Comparison of ENCODE assay signal across 19 mouse cellular contexts in genomic region chr6:149386389-149386788, GRCm38 (mm10). TPM values are rescaled to one million over a fixed set of nuclear protein-coding genes. Genes with fewer than 3 reads are reported as not detected.
DNase-seq lines count a peak whose midpoint lies in the region; ATAC-seq and TF ChIP-seq lines count a peak whose summit lies in the region.
"Had no signal": no experiment of that assay in that cellular context is flagged by ENCODE, and none has a peak within 500 bp of the region (broad histone marks: within the 10 kb centered on the region; RNA-seq: fewer than 3 reads in every experiment).

No protein-coding gene starts in this region.

- no peaks in the 10 kb centered on the region for H3K27me3 ChIP-seq in kidney, postnatal 0 days (ENCODE audit: insufficient read depth, low read length)
- H3K27me3 ChIP-seq: forebrain, embryonic 13.5 days; heart, embryonic 12.5 days had no signal

- ATAC-seq in kidney, postnatal 0 days (replicated peaks; ENCODE audit: low FRiP score, low read depth): 0 out of 2 replicates have a peak, but pooled peaks have one; percentile 21
- ATAC-seq in CD4-positive, CD25-positive, alpha-beta regulatory T cell, adult 4 months: no peak
- ATAC-seq: forebrain, embryonic 13.5 days; forebrain, postnatal 0 days; hindbrain, embryonic 16.5 days had no signal

- TF ChIP-seq CTCF in kidney, postnatal 0 days (IDR thresholded peaks at IDR 0.05; ENCODE audit: low read depth): no peak

- 8% methylated on average over 3 of the region's 3 CpGs for WGBS in kidney, postnatal 0 days

- H3K27ac ChIP-seq in kidney, postnatal 0 days: no peak overlapping the region
- H3K27ac ChIP-seq: embryonic facial prominence, embryonic 10.5 days; forebrain, embryonic 13.5 days had no signal

- H3K4me1 ChIP-seq in kidney, postnatal 0 days (replicated peaks; ENCODE audit: insufficient read depth, low read length): no peaks in the 10 kb centered on the region
- H3K4me1 ChIP-seq: embryonic facial prominence, embryonic 10.5 days; forebrain, embryonic 13.5 days had no signal

- no peak overlapping the region for H3K9ac ChIP-seq in kidney, postnatal 0 days (ENCODE audit: low read depth, low read length)
- H3K9ac ChIP-seq: forebrain, embryonic 13.5 days; forebrain, postnatal 0 days; heart, embryonic 12.5 days had no signal

- peak; percentile 33 for DNase-seq in kidney, adult 18-20 months
- peak; percentile 60 for DNase-seq in kidney, adult 9 months
- DNase-seq in kidney, postnatal 0 days (ENCODE audit: low spot score): peak; percentile 38
- no peak for DNase-seq in urinary bladder, postnatal 4 days (ENCODE audit: low spot score in 2 of 2)
- no peak for DNase-seq in adrenal gland, postnatal 10 days
- DNase-seq in adrenal gland, postnatal 36 days: no peak
- DNase-seq: adrenal gland, adult 8-10 months; cerebellum, adult 18-20 months; cerebellum, adult 9-11 months; cerebellum, postnatal 36 days; forebrain, postnatal 0 days; gastrocnemius, postnatal 14 days; heart, postnatal 36 days had no signal

- H3K4me3 ChIP-seq in kidney, postnatal 0 days (replicated peaks; ENCODE audit: low read depth, low read length): no peak overlapping the region
- H3K4me3 ChIP-seq: embryonic facial prominence, embryonic 10.5 days; forebrain, embryonic 13.5 days; heart, embryonic 12.5 days had no signal

- H3K9me3 ChIP-seq in kidney, postnatal 0 days (replicated peaks; ENCODE audit: low read length): no peaks in the 10 kb centered on the region
- H3K9me3 ChIP-seq: embryonic facial prominence, embryonic 10.5 days; forebrain, embryonic 13.5 days; G1E; heart, embryonic 12.5 days had no signal

- no peaks in the 10 kb centered on the region for H3K36me3 ChIP-seq in kidney, postnatal 0 days (ENCODE audit: insufficient read depth, low read length)
- H3K36me3 ChIP-seq: embryonic facial prominence, embryonic 10.5 days; G1E; heart, embryonic 12.5 days had no signal

- no peak overlapping the region for H3K4me2 ChIP-seq in kidney, postnatal 0 days (ENCODE audit: low read length)
- H3K4me2 ChIP-seq: forebrain, embryonic 13.5 days; heart, embryonic 12.5 days had no signal

RNA-seq across cellular contexts. Expression of gene Bicd1, which starts 22.3 kb away (rescaled TPM):
- 6.8 and 9.2 TPM in 2 replicates for polyA plus RNA-seq in kidney, postnatal 0 days (2015; fragmentation: Nextera tagmentation; extraction: Ambion mirVana)
- 1 to 10 TPM; 5.4 to 5.5 TPM for total RNA-seq in adrenal gland, postnatal 10 days (2021)
- 1 to 10 TPM; 5.3 to 8.5 TPM for total RNA-seq in adrenal gland, postnatal 36 days (2021)
- 10 to 100 TPM; 20.1 to 21.6 TPM for polyA plus RNA-seq in CD4-positive, CD25-positive, alpha-beta regulatory T cell, adult 4 months (2017; shearing (Covaris generic))

Comparison
In these comparisons a context has a peak if more than half of its experiments do, and no peak if none do; other contexts are left out.
1. DNase-seq: peak in kidney, adult 18-20 months (single experiment), kidney, adult 9 months (single experiment) and kidney, postnatal 0 days (single experiment); none in urinary bladder, postnatal 4 days (0 of 2), adrenal gland, postnatal 10 days (single experiment) and adrenal gland, postnatal 36 days (0 of 2).